Mouse (Mus musculus) frontal cortex, adult (tissue): ENCODE measurements at regions not wholly inside any gene's neighbourhood (a gene's known extent, or its start where the extent isn't known, plus 50 kb on each side); places are given as distances from the start of the nearest gene placed in this dataset.

ENCODE experiments used
- ATAC-seq: cut with Nextera tagmentation; 2 replicates; pipeline ENCODE4 v1.9.2; 2017; ENCODE audit warnings: mild to moderate bottlenecking, moderate library complexity, mixed read lengths; ENCODE audit not compliant: low TSS enrichment

DNA sequence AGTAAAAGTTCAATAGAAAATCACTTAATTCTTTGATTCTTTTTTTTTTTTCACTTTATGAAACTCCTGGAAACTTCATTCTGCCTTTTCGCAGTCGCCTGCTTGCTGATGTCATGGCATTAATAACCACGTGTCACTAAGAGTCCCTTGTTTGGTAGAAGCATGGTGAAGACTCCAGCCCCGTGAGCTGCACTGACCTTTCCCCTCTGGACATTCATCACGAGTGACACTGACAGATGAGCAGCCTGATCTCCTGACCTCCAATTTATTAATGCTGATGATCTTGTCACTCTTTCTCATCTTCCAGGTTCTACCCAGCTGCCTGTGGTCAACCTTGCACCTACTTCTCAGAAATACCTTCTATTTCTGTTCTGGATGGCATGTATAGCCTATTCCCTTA lies 867.1 kb upstream of the Slit2 start:
- ATAC-seq: no peak

- ATAC-seq: no peak
These were observed 887.2 kb upstream of the Slit2 start for GRCm38 (mm10) chr5:47095703-47096102.

DNA sequence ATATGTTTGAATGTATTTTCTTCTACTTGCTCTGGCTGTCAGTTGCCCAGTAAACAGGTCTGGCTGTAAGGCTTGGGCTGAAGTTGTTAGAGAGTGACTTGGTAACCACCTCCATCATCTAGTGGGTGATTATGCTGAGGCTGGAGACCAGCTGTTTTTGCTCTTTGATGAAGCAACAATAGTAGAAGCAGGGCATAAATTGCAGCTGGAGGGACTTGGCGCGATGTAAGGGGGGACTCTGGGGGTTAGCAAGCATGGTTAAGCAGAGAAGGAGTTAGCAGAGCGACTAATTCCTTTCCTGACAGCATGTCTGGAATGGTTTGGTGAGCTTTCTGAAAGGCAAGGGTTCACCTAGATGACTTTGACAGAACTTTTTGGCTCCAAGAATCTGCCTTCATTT lies 930.0 kb upstream of the Slit2 start:
- ATAC-seq: no peak

DNA sequence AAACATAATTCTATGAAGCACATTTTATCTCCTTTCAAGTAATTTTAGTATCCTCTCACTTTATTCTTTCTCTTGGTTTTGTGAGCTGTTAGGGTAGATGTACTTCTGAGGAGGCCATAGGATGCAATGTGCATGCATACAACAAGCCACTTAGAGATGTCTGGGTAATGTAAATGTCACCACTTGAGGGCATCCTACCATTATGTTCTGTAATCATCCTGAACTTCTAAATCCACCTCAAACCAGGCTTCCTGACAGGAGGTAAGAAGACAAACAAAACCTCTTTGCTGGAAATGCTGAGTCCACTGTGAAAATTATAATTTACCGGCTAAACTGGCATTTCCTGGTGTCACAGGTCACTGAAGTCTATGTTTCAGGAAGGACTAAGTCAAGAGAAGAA lies 946.2 kb upstream of the Slit2 start:
- peak; percentile 82 for ATAC-seq

- ATAC-seq: peak; percentile 90
These were observed 948.9 kb upstream of the Slit2 start for GRCm38 (mm10) chr5:47034021-47034420.

- peak; percentile 92 for ATAC-seq
These were observed 968.6 kb upstream of the Slit2 start for GRCm38 (mm10) chr5:47014351-47014750.

GRCm38 (mm10) chr5:46992557-46992956 lies 990.4 kb upstream of the Slit2 start:
- no peak for ATAC-seq

- no peak for ATAC-seq
These were observed 996.4 kb upstream of the Slit2 start for GRCm38 (mm10) chr5:46986519-46986918.

DNA sequence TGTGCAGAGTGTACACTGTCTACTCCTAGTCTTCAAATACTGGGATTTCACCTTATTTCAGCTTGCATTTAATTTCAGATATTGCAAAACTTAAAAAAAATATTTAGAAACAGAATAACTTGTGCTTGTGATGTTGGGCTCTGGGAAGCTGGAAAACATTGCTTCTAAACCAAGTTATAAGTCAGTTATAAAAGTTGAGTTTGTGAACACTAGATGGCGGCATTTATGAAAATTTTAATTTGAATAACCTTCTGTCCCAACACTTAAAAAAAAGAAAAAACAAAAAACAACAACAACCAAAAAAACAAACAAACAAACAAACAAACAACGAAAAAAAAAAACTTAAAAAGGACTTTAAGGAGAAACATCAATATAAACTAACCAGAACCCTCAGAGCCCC lies 1002.6 kb upstream of the Slit2 start:
- ATAC-seq: no peak

DNA sequence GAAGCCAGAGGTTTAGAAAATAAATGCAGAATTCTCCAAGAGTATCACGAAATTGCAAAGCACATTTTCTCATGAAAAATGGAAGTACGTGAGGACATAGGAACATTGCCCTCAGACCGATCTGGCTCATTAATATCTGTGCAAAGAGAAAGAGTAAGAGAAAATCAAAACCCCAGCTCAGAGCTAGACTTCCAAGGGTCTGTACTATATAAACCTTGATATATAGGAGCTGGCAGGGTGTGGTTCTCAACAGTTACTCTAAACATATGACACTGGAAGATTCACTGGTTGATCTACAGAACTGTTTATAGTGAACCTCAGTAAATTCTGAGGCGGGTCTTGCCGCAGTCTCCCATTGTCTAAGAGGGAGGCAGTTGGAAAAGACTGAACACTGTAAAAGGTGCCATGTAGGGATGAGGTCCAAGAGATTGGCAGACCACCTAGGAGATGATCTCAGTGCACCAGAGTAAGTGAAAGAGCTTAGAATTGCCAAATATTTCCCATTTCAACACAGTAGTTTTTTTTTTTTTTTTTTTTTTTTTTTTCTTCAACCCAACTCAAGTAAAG lies 1014.0 kb upstream of the Slit2 start:
- no peak for ATAC-seq

DNA sequence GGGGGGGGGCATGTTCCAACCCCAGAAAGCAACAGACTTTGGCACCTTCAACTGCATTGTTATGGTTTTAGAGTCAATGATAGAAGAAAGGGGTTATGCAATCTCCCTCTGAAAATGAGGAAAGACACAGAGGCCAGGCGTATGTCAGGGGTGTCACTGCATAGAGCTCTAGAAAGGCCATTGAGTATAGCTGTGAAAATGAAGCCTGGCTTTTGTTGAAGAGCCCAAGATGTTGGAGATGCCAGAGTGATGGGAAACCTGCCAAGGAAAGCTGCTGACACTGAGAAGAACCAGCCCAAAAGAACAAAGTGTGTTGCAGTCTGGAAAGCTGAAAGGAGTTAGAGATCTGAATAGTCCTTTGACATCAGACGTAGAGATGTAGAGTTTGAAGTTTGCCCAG lies 1022.2 kb upstream of the Slit2 start:
- ATAC-seq: no peak

DNA sequence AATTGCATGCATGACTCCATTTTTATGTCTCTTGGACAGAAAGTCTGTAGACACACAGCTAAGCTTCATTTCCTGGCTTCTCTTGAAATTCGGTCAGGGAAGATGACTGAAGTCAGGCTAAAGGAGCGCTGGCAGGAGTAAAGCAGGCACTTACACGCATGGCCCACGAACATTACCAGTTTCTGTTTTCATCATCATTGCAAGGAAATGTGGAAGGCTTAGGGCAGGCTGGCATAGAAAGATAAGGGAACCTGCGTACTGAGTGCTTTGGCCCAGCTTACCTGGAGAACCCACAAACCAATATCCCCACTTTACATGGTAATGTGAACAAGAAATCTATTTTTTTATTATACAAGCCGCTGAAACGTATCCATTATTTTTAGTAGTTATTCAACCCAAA lies 1056.6 kb upstream of the Slit2 start:
- no peak for ATAC-seq

DNA sequence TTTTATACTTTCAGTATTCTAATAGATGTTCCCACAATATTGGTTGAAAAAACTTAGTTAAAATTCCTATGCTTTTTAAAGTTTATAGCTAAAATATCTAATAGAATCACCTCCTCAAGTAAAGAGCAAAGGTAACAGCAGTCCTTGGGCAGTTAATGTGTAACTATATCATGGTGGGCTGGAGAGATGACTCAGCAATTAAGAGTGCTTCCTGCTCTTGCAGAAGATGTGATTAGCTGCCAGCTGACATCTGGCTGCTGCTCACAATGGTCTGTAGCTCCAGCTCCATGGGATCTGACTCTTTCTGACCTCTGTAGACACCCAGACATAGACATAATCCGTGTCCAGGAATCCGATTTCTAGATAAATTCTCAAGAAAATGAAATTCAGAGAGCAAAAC lies 1044.5 kb upstream of the Lcorl start:
- ATAC-seq: no peak

DNA sequence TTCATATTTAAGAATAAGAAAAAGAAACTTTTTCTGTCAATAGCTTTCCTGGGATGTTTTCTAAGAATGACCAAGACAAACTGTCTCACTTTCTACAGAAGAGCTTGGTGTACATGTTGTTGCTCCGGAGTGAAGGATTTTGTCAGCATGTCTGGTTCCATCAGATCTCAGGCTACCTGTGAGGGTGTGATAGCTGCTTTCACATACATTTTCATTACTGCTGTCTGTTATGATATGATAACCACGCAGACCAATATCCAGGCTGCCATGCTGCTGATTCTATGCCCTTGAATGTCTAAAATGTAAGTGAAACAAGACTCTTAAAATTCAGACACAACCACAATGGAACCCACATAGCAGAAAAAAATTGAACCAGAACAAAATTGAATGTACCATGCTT lies 1036.6 kb upstream of the Lcorl start:
- no peak for ATAC-seq

DNA sequence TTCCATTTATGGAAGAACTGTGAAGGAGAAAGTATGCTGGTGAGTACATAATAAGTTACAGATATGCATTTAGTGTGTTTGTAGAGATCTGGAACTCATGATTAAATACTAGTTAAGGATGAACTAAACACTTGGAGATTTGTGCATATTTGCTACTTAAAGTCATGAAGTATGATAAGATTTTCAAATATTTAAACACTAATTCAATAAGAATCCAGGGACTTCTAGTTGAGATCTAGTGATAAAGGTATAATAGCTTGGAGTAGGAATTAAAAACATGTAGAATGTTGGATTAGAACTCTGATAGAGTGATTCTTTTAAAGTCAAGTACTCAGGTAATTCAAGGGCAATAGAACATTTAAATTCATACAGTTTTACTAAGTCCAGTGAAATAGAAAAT lies 1026.5 kb upstream of the Lcorl start:
- ATAC-seq: no peak

DNA sequence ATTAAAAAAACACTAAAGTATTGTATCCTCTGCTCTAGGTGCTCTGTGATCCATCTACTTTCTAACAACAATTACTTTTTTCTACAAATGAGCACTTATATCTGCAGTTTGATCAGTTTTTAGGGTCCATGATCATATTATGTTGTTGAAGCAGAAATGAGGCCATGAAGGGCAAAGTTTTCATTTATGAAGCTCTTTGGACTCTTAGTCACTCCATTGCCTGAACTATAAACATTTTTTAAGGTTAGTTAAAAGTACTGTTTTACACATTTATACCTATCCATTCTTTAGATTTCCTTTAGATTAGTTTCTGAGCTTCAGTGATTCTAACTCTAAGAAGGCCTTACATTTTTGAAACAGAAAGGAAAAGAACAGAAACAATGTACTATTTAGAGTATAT lies 999.4 kb upstream of the Lcorl start:
- no peak for ATAC-seq

- ATAC-seq: no peak
These were observed 987.8 kb upstream of the Lcorl start for GRCm38 (mm10) chr5:46845175-46845574.

DNA sequence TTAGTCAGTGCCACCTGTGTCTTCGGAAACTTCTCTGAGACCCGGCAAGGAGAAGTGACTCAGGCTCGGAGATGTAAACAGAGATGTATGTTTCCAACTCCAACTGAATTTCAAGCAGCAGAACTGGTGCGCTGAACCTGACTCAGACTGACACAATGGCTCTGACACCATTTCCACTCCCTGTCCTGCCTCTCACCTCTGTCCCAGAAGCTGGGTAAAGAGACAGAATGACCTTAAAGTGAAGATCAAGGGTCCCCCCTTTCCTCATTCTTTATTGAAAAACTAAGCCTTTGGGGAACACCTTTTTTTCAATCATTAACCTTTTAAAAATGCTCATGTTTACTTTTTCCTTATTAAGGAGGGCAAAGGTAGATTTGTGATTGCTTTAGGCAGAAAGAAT lies 979.4 kb upstream of the Lcorl start:
- ATAC-seq: no peak

DNA sequence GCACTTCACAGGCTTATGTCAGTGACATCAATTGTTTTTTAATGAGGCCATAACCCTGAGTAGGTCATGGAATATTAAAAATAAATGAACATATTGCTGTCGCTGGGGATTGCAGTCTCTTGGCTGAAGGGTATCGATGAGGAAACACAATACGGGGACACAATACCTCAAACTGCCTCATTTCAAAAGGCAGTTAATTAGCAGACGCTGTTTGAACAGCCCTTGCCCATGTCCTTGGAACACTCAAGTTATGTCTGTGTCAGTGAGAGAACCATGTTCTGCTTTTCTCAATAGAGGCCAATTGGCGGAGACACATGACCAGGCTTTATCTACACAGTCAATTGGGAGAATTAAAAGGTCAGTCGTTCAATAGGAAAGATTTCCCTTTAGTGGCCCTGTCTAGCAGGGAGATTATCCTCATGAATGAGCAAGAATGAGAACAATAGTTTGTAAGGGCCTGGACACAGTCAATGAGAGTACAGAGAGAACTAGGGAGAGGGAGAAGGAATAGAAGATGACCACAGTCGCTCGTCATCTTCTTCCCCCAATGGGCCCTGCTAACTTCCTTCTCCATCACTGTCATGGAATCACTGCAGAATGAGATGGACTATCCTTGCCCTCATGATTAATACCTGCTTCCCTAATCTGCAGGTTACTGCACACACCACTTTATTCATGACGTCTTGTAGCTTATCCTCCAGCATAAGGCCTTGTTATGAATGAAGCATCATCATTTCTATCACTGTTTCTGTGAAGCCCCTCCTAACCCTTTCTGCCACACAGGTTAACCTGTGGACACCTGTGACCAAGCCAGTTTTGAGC lies 973.6 kb upstream of the Lcorl start:
- no peak for ATAC-seq

DNA sequence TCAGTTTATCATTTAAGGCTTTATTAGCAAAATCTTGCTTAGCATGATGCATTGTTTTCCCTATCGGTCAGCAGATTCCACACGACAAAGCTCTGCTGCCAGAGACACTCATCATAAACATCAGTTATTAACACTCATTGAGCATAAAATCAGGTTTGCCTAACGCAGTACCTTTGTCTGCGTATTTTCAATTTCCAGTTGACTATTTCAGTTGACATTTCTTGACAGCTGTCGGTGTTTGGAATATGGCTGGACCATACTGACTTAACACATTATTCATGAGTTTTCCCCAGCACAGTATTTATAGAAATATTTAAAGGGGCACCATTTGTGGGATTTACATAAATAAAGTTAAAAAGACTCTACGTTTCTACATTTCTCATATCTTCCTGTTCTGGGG lies 972.7 kb upstream of the Lcorl start:
- ATAC-seq: no peak

- no peak for ATAC-seq
These were observed 969.0 kb upstream of the Lcorl start for GRCm38 (mm10) chr5:46826381-46826780.

DNA sequence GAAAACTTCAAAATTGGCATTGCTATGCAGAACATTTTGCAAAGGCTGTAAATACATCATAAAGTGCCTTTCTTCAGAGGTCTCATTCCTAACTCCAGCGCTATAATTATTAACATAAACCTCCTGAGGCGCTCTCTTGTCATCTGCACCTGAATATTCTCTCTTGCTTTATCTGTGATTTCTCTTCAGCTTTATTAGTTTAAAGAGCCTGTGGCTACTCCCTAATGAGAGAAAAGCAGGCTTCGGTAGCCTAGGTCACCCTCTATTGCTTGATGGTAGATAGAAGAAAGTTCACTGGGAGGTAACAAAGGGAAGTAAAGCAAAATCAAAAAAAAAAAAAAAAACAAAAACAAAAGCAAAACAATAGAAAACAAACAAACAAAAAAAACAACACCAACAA lies 967.5 kb upstream of the Lcorl start:
- no peak for ATAC-seq

DNA sequence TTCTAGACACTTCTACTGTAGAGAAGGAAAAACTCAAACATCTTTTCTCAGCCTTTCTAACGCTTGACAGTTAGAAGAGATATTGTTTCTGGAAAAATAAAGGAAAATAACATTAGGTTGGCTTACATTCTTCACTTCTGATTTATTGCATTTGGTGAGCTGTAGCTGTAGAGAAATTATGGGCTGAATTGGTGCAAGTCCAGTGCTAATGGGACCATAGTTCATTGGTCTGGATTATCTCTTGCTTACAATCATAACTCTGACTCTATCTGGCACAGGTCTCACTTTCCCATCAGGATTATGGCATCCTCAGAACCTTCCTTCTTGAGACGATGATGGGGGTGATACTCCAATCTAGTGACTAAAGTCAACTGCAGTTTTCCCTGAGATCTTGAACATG lies 937.7 kb upstream of the Lcorl start:
- no peak for ATAC-seq
